Mouse (Mus musculus) kidney, postnatal 25 days (tissue): ENCODE measurements around the gene Srp14.

Experiments used
- DNase-seq, 2 experiments: peaks; one replicate each; pipeline ENCODE4 v3.0.0; 2021; ENCODE audit warnings: mixed read lengths in 2 of 2

The Srp14 gene

DNA sequence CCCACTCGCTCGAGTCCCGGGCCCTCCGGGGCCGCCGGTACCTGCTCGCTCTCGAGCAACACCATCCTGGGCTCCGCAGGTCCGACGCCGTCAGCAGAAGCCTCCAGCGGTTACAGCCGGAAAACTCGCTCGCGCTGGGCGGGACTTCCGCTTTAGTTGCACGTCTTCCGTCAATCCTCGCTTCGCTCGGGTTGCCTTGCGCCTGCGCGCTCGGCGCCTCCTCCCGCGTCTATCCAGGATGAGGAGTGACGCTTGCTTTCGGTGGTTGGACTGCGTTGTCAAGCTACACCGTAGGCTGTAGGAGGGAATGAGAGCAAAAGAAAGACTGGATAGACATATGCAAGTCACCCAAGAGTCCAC lies at the start of gene Srp14:
Srp14 (minus strand) TSS at position 162 of the 360 bp plus-strand sequence.
- DNase-seq, result peak; percentile 95 to 97

DNA sequence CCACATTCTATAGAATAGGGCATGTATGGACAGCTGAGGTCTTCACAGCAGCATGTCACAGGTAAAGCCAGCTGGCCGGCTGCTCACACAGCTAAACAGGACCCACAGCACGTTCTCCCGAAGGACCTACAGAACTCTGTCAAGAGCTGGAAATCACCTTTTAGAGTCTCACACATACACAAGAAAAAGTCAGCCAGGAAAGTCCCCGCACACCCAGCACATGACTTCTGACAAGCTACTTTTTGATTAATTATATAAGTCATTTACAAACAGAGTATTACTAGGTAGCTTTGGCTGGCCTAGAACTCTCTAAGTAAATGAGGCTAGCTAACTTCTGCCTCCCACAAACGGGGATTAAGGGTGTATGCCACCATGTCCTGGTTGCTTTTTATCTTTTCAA lies 47.0 kb upstream of the Srp14 start:
- DNase-seq, result no peak

DNA sequence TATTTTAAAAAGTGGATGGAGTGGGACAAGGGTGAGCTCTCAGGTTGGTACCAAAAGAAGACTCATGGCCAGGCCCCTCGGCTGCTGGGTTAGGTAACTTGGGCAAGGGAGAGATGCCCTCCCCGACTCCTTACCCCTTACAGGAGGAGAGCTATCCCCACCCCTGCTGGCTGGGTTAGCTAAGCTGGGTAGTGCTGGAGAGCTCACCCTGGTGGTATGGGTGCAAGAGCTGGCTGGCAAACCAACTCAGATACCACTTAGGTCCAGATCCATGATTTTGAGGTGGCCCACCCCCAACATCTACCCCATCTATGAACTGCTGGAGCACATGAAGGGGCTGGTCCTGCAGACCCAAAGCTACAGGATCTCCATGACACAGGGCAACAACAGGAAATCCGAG lies 45.3 kb upstream of the Srp14 start:
- DNase-seq, result no peak

DNA sequence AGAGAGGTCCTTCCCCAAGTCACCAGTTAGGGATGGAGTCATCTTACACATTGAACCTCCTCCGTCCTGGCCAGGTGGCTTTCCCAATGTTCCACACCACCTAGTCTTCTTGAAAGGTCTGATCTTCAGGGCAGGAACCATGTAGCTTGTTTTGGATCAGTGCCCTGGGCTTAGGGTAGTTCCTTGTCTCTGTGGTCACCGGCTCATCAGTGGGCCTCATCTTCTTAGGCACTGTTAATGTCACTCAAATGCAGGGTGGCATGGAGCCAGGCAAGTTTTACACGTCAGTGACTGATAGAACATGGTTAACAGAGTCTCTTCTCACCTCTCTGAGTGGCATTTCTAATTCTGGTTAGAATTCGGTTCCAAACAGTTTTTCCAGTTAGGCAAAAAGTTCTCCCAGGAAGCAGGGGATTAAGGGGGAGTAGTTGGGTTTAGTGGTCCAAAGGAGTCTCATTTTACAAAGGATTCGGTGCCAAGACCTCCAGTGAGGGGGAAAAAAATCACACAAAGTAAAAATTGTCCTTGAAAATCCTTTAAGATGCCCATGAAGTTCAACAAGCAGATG lies 43.7 kb upstream of the Srp14 start:
- DNase-seq, result peak; percentile 63

DNA sequence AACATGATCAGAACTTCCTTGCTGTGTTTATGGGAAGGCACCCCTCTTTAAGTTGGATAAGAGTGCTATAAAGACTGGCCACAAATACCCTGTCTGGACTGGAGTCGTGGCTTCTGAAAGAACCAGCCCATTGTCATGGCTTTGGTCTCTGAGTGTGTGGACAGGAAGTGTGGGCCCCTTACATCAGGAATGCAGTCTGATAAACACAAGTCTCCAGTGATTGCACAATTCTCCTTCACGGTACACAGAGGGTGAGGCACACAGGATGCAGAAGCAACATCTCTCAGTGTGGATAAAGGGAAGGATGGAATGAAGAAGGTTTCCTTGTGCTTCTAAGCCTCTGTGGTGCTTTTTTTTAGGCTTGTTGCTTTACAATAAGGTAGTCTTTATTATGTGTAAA lies 42.8 kb upstream of the Srp14 start:
- DNase-seq, result no peak

DNA sequence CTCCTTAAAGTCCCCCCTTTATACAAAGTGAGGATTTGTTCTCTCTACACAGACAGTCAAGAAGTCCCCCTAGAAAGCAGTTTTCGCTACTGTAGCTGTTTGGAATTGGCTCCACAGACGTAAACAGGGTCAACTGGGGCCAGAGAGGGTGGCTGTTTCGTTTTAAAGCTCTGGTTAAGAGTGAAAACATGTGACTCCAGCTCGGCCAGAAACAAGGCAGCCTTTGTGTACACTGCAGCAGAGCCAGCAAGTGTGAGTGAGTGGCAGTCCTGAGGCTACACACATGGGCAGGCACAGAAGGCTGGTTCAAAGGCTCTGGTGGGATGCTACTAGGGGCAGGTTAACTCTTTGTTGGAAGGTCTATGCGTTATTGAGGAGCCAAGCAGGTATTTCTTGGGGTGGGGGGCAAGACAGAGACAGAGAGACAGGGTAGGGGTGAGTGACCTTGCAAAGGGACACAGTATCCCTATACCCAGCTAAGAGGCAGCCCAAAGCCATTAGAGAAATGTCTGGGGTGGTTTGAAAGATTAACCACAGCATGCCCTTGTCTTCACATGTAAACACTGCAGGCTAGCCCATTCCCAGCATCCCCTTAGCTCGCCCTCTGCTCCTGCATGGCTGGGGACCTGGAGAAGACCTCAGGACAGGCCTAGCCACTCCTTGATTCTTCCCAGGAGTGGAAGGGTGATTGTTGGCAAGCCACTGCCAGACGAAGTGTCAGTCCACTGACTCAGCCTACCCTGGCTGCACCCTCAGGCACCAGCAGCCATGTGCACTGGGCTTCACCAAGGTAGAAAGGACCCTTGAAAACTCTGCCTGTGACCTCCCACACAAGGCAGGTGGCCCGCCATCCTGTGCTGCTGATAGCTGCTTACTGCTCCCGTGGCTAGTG lies 40.8 kb upstream of the Srp14 start:
- peak; percentile 82 to 91 for DNase-seq

DNA sequence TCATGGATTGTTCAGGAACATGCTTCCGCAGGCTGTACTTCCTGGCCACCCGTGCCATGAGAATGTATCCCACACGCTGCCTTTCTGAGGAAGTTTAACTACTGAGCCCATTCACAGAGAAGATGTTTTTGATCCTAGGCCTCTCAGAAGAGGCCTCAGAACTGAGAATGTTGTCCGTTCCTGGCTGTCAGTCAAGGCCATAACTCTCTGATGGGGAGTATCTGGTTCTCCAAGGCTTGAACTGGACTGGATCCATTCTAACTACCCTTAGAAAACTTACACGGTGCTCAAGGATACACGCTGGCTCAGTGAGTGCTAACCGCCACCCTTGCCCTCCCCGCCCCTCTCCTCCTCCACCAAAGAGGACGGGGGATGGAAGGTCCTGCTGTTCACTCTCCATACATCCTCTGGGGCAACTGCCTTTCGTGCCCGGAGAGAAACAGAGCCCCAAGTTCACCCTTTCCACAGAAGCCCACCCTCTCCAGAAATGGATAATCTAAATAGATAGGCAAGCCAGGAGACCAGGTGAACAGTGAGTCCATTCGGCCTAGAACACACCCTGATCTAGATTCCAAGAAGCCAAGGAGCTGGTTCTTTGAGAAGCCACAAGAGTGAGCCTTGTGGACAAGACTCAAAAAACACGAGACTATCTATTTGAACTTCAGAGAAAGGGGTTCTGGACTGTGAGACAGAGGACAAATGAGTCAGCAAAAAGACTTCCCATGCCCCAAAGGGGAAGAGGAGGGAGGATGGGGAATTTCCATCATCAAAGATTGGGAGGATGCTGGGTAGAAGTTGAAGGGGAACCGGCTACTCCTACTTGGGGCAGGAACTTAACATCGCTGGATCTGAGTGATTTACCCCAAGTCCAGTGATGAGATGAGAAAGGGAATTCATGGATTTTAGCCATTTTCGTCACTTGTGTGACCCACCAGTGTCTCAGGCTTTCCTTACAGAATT lies 33.2 kb upstream of the Srp14 start:
- DNase-seq, result no peak

DNA sequence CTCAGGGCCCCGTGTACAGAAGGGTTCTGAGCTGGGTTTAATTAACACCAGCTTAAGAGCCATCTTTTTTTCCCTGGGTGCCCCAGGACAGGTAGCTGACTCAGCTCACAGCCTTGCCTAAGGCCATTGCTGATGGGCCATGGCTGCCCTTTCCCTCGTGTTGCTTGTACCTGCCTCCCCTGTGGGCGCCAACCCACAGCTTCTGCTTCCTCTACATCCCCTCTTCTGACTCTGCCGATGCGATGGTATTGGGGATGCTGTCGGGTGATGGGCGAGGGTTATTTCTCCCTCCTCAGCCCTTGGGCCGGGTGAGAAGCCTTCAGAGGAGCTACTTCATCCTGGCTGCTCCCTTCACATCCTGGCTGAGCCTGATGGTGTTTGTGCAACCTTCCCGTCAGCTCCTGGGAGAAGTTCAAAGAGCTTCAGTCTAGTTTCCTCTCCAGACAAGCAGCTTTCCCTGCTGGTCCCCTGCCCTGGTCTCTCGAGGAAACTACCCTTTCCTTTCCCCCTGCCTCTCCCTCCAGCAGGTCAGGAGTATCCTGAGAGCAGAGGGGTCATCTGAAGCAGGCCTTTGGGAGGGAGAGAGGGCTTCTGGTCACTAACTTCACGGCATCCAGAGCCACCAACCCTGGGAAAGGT lies 32.4 kb upstream of the Srp14 start:
- peak in 1 of 2 experiments; percentile 61 for DNase-seq

DNA sequence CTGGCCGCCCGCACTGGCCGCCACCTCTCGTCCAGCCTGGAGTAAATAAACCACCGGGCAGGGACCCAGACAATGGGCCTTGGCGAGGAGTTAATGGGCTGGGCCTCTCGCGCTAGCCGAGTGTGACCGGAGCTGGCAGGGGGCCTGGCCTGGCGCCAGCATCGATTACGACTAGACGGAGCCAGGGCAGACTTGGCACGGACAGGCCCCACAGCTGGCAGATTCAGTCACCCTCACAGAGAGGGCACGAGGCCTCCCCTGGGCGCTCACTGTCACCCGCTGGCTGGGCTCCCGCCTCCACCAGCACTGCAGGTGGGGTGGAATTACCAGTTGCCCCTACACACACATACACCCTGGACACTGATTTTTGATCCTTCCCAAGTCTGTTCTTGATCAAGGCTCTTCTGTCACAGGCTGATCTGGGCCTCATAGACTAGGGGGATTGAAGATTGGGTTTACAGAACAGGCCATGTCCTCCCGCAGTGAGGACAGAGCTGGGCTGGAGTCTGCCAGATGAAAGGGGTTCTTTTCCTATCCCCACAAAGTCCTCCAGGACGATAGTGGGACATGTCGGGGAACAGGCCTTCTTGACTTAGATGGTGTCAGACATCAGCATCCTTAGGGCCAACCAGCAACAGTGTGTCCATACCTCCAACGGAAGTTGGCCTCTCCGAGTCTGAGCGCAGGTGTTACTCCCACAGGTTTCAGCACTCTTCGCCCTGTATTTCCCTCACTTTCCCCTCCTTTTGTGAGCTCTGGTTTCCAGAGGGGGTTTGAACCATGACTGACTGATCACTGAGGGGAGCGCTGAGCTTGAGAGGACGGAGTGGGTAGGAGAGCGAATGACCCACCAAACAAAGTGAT lies 31.2 kb upstream of the Srp14 start:
- peak; percentile 99 to 100 for DNase-seq

DNA sequence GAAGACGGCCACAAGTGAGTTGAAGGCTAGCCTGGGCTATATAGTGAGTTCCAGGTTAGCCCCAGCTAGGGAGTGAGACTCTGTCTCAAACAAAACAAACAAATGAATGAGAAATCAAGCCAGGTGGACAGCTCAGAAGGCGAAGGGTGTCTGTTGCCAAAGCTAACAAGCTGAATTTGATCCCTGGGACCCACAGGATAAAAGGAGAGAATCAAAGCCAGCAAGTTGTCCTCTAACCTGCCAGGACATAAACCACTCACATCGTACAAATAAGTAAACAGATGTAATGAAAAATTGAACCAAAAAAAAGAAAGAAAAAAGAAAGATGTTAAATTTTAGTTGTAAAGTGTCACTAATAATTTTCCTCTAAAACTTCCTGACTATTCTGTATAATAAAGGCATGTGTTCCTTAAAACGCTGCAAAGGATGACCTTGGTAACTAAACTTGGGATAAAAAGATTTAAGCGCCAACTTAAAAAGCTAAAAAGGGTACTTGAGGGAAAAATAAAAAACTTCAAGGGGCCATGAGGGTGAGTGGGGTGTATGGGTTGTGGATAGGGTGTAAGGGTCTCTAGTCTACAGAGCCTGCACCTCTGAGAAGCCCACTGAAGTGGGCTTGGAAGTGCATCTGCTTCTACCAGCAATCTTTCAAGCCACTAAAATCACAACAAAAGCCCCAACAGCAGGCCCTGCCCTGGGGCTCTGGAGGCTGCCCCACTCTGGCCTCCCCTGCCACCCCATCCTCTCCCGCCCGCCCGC lies 30.4 kb upstream of the Srp14 start:
- DNase-seq, result no peak

DNA sequence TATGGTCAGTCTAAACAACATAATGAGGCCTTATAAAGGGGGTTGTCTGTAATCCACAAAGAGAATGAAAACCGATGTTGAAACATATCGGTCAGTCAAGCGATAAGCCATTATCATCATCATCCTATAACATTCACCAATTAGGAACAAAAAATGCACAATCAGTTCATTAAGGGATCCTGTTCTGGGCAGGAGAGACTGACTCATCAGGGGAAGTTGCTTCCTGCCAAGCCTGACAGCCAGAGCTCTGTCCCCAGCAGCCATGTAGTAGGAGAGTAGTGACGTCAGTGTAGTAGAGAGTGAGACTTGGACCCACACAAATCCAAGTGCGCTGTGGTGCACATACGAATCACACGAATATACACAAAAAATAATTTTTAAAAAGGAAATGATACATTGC lies 27.6 kb upstream of the Srp14 start:
- DNase-seq, result no peak

DNA sequence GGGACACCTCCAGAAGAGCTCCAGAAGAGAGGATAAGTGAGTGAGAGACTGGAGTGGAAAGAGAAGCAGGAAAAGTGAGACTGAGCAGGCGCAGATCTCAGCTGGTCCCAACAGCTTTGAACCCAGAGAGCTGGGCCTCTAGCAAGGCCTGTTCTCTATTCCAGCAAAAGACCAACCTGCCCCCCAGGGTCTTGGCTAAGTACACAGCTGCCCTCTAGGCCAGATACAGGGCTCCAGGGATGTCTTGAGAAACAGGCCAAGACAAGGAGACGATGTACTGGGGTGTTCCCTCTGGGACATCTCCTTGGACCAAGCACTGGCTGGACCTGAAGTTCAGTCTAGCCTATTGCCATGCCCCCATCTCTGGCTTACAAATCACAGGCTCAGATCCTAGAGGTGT lies 20.7 kb upstream of the Srp14 start:
- no peak for DNase-seq

DNA sequence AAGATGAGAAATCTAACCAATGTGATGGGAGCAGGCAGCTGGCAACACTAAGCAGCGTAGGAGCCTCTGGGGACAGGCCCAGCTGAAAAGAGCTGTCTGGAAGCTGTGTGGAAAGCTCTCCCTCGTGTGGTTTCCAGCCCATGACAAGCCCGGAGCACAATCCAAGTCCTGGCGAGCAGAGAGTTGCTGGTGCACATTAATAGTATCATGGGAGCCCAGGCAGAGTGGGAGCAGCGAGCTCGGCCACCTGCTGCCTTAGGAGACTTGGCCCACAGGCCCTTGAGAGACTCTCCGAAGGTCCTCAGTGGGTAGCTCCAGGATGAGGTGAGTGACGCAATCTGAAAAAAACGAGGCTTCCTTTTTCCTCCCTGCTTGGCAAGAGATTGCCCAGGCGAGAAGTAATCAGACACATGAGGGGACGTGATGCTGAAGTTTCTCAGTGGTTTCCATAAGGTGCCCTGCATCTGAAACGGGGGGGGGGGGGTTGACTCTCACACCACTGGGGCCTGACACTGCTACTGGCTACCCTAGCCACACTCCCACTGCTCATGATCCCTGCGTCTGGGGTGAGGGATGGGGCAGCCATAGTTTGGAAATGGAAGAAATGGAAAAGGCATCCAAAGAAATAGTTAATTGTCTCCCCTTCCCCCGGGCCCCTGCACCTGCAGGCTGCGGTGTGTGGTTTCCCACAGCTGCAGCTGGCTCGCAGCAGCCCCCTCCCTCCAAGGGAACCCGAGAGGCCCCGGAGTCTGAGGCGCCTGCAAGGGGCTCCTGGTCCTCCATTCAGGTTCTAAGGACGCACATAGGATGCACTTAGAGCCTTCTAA lies 19.8 kb upstream of the Srp14 start:
- no peak for DNase-seq

DNA sequence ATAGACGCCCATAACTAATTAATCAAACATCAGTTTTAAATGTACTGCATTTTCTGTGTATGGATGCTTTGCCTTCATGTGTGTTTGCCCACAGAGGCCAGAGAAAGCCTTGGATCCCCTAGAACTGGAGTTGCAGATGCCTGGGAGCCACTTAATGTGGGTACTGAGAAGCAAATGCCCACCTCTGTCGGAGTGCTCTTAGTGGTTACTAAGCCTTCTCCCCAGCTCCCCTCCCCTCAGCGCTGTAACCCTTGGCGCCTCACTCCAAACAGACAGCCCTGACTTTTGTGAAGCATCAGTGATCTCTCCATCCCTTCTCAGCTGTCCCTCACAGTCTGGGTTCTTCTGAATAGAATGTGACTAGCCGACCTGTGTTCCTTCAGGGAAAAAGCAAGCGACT lies 19.0 kb upstream of the Srp14 start:
- no peak for DNase-seq

DNA sequence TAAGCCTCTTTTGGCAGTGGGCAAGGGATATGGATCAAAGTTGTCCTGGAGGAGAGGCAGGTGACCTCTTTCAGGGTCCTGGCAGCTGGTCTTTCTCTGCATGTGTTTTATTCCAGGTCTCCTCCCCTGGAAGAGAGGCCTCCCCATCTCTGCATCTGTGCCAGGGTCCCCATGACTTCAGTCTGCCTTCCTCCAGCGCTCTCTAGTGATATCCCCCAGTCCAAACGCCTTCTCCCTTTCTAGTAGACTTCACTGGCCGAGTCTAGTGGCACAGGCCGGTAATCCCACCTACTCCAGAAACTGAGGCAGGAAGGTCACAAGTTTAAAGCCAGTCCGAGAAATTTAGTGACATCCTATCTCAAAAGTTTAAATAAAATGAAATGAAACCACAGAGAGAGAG lies 18.4 kb upstream of the Srp14 start:
- DNase-seq, result no peak

DNA sequence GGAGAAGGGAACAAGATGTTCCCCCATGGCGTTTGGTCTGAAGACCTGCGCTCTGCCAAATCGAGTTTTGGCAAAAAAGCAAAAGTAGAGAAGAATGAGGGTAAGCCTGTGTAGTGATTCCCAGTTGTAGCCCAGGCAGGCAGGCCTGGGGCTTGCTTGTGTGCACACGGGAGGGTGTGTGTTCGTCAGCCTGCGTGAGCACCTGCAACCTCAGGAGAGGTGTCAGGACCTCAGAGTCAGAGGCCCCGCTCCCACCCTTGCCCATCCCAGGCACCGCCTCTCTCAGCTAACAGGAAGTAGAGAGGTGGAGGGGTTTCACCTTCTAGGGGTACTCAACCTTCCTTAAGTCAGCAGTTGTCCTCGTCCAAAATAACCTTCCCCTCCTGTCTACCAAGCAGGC lies 15.5 kb upstream of the Srp14 start:
- DNase-seq, result no peak

DNA sequence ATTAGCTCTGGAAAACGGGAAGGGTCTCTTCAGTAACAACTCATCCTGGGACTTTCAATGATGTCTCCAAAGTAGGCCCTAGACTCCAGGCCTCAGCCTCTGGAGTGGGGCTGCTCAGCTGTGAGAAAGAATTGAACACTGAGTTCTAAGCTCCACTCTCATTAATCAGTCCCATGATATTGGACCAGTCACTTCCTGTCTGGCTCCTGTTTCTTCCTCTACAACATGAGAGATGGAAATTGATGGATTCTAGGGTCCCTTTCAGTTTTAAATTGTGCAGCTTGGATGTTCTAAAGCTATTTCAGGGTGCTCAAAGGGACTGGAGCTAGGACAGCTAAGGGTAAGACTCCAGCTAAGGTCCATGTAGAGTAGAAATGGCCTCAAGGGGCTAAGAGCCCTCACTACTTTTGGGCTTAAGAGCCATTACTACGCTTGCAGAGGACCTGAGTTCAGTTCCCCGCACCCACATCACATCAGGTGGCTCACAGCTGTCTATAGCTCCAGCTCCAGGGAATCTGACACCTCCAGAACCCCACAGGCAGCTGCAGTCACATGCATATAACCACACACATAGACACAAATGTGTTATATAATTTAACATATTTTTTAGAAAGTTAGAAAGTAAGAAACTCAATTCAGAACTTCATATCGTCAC lies 12.4 kb upstream of the Srp14 start:
- no peak for DNase-seq

DNA sequence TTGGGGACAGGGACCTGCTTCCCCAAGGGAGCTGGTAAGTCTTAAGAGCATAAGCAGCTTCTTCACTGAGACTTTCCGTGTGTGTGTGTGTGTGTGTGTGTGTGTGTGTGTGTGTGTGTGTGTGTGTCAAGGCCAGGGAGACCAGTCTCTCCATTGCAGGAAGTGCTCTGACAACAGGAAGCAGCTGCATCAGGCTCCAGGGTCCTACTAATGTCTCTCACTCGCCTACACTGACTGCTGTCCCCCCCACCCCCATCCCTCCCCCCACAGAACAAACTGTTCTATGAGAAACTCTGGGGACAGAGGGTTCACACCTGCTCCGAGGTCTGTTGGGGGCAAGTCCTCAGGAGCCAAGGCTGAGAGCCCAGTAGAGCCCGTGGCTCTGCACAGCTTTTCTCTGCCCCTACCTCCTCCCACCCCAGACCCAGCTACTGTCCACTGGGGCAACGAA lies 11.8 kb upstream of the Srp14 start:
- peak; percentile 73 to 87 for DNase-seq
